Mouse (Mus musculus) ovary, postnatal 36 days (tissue): Measurements from ENCODE around the gene Fgfr2.

ENCODE experiments used
- DNase-seq: peaks from one replicate; pipeline ENCODE4 v3.0.0; 2022; ENCODE audit warnings: low spot score, mixed read lengths

The Fgfr2 gene

GRCm38 (mm10) chr7:130785923-130786575, 2337.1 kb downstream of the Fgfr2 start:
- DNase-seq: peak; percentile 20

DNA sequence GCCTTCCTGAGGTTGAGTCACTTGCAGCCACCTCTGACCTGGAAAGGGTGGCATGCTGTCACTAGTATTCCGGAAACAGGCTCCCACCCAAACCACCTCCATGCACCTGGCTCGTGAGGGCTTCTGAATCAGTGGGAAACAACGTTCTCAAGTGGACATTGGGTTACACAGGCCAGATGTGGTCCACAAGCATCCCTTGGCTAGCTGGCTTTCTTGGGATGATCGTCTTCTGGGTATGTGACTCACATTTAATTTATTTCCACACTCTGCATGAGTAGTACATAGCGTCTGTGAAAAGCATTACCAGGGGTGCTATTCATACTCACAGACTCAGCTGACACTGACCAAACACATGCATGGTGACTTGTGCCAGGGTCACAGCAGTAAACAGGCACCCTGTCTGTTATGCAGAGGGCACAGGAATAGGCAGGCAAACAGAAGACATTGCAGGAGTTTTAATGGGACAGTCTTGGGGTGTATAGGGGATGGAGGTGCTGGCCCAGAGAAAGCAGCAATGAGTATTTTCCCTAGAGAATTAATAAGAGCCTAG, 2340.6 kb downstream of the Fgfr2 start:
- no peak for DNase-seq

- peak; percentile 67 for DNase-seq
These were observed 2342.2 kb downstream of the Fgfr2 start for GRCm38 (mm10) chr7:130780866-130781419.

DNA sequence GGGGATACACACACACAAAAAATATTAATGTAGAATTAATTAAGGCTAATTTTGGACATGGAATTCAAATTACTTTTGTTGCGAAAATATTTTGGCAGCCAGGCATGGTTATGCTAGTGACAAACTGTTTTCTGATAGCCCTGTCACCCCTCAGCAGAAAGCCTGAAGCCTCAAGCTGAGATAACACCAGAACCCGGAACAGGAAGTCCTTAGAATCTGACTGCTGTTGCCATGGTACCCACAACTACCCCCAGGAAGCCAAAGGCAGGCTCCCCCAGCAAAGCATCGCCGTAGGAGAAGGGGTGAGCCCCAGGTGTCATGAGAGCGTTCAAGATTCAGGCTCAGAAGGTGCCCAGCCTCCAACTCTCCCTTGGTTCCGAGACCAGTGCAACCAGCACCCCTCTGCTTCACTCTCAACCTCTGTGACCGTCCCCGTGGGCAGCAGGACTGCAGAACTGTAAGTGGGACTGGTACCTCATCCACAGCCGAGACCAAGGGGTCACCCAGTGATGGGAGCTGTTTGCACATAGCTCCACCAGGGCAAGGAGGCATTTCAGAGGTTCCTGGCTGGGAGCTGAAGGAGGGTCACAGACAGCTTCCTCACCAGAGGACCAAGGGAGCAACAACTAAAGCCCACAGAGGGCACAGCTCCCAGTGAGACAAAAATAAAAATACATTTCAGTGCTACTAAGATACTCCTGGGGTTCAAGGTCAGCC, 2349.1 kb downstream of the Fgfr2 start, which contains the start of gene Btbd16:
TSS of gene Btbd16 (plus strand) at position 156 of the 717 bp plus-strand sequence.
- no peak for DNase-seq

- DNase-seq: peak; percentile 64
These were observed 2349.8 kb downstream of the Fgfr2 start for GRCm38 (mm10) chr7:130773171-130773830.

DNA sequence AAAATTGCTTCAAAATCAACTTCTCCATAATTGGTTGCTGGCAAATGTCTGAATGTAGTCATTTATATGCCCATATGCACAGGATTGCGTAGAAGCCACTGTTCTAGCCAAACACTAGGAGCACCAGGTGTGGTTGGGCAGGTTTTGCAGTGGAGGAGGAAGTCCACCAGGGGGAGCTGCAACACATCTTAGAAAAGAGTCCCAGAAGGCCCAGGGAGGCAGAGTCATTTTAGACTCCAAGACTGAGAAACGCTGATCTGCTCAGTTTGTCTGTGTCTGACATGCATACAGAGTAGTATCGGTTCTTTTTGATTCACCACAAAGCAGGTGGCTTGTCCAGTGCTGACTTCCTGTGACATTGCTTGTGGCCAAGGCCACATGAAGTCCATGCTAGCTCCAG, 2352.4 kb downstream of the Fgfr2 start:
- DNase-seq: peak; percentile 75

- DNase-seq: no peak
These were observed 2355.0 kb downstream of the Fgfr2 start for GRCm38 (mm10) chr7:130768151-130768550.

DNA sequence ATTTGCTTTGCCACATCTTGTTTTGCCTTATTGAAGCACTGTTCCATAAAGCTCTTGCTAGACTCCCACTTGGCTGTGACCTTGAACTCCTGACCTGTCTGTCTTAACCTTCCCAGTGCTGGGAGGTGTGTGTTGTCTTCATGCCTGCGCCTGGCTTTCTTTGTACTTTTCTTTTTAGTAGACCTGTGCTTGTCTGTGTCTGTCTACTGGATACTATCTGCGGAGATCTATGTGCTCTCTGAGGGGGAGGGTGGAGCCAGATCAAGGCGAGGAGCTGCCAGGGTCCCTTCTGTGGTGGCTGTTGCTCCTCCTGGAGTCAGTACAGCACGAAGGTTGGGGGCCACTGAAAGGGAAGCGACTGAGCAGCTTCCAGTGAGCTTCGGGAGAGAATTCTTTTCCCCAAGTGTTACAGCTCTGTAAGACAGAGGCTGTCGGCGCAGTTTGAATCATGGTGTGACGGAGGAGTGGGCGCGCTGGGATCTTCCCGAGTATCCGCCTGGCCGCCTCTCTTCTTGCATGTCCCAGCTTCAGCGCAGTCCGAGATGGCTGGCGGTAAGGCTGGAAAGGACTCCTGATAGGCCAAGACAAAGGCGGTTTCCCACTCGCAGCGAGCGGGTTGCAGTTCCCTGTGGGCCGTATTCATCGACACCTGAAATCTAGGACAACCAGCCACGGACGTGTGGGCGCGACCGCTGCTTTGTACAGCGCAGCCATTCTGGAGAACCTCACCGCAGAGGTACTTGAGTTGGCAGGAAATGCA, 2356.6 kb downstream of the Fgfr2 start:
- no peak for DNase-seq

DNA sequence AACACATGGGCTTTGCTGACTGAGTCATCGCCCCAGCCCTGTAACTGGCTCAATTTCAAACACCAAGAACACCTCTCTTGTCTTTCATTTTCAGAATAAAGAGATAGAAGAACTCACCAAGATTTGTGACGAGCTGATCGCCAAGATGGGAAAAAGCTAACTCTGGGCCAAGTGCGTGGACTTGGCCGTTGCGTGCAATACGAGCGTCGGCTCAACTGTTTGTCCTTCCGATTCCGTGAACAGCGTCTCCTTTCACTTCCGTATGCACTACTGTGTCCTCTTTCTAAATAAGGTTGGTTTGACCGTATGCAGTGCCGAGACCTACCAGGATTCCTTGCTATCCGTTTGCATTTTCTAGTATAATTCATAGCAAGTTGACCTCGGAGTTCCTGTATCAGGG, 2359.0 kb downstream of the Fgfr2 start:
- no peak for DNase-seq

GRCm38 (mm10) chr7:130762071-130762897, 2360.9 kb downstream of the Fgfr2 start:
- peak; percentile 46 for DNase-seq

GRCm38 (mm10) chr7:130757326-130757865, 2365.8 kb downstream of the Fgfr2 start:
- DNase-seq: no peak

DNA sequence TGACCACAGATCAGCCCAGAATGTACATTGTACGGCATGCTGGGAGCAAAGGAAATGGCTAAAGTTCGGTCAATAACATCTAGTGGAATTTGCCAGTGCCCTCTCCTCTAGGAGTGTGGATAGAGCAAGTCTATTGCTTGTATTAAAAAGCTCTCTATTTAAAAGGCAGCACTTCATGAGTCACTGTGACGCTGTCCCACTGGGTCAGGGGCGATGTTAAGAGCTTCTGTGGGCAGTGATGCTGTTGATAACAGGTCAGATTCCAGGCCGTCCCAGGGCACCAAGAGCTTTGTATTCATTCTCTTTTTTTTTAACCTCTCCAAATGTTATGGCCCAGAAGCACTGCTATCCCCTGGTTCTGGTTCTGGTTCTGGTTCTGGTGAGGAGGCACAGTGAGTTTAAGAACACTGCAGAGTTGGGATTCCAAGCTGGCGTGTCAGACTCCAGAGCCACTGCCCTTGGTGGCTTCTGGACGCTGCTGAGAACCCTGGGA, 2366.8 kb downstream of the Fgfr2 start:
- no peak for DNase-seq

DNA sequence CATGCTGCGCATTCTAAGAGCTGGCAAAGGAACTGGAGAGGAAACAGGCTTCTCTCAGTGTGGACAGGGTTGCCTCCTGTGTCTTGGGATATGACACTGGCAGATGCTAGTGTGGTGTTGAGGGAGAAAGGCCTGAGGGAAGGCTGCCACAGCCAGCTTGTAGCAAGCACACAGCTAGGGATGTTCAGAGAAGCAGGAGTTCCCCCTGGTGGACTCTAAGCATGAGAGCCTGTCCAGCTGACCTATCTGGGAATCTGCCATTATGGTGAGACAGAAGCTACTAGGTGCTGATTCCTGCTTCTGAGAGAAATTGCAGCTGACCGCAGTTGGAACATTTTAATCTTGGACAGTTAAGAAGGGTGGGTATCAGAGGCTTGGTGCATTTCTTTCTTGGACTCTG, 2368.4 kb downstream of the Fgfr2 start:
- no peak for DNase-seq

DNA sequence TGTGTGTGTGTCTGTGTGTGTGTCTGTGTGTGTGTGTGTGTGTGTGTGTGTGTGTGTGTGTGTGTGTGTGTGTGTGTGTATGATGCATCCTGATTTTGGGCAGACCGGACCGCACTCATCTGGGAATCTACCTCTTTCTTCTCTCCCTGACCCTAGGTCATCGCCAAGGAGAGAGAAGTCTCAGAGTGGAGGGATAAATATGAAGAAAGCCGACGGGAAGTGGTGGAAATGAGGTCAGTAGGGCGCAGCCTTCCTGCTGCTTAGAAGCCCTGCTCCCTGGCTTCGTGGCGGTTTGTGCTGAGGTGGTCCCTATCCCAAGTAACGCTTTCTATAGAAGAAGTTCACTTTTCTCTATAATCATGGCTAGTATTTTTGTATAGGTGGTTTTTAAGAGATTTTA, 2371.5 kb downstream of the Fgfr2 start:
- DNase-seq: no peak

GRCm38 (mm10) chr7:130750752-130751490, 2372.2 kb downstream of the Fgfr2 start:
- DNase-seq: no peak

- no peak for DNase-seq
These were observed 2374.0 kb downstream of the Fgfr2 start for GRCm38 (mm10) chr7:130749165-130749564.

GRCm38 (mm10) chr7:130743239-130744025, 2379.7 kb downstream of the Fgfr2 start:
- no peak for DNase-seq

GRCm38 (mm10) chr7:130741099-130741498, 2382.1 kb downstream of the Fgfr2 start:
- no peak for DNase-seq
